Mouse (Mus musculus): ENCODE results near the gene Klf1. TPM values are rescaled to one million over a fixed set of nuclear protein-coding genes. Genes with fewer than 3 reads are reported as not detected.

Klf1 gene
- polyA plus RNA-seq, 1 experiment = 0.35 TPM

DNA sequence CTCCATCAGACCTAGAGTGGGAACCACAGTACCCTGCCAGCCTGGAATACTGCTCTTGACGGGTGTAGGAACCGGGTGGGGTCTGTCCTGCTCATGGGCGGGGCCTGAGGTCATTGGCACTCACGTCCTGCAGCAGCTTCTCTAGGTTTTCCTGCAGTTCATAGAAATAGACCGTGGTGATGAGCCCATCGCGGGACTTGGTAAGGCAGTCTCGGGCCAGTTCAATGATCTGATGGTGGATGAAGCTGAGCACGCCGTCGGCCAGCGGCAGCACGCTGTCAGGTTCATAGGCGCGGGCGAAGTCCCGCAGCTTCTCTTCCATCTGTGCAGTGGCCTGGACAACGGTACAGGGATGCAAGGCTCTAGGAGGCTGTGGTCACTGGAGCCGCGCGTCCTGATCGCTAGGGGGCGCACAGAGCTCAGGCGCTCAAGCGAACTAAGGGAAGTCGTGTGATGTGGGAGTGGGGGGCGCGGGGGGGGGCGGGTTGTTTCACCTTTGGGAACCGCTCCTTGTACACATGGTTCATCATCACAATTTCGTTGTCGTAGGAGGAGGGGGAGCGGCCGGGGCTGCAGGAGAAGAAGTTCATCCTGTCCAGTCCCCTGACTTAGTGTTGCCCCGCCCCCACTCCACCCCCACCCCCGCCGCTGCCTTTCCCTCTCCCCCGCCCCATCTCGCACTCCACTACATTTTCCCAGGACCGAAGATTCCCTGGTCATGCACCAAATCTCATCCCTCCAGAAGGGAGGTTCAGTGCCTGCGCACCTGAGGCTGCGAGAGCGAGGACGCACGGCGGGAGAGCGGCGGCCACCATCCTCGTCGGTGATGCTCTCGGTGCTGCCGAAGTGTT lies 27.0 kb downstream of the Klf1 start:
- peak; percentile 70 for TF ChIP-seq CTCF (IDR thresholded peaks at IDR 0.05; ENCODE audit: extremely low read depth, insufficient read depth, low read length)
- no peak for TF ChIP-seq POLR2A (IDR thresholded peaks at IDR 0.05; ENCODE audit: extremely low read depth, insufficient read depth, low read length)
- Histone ChIP-seq H3K4me3 (ENCODE audit: insufficient read depth, low read length) (peak overlapping the region; percentile 10; the same call in 1 of the 2 replicates), H3K27ac (ENCODE audit: insufficient read depth, low read length) (no peak overlapping the region), H3K4me1 (ENCODE audit: control insufficient read depth, insufficient read depth, low read length) (peaks cover 2% of the 10 kb centered on the region; the same call in 1 of the 2 replicates)

DNA sequence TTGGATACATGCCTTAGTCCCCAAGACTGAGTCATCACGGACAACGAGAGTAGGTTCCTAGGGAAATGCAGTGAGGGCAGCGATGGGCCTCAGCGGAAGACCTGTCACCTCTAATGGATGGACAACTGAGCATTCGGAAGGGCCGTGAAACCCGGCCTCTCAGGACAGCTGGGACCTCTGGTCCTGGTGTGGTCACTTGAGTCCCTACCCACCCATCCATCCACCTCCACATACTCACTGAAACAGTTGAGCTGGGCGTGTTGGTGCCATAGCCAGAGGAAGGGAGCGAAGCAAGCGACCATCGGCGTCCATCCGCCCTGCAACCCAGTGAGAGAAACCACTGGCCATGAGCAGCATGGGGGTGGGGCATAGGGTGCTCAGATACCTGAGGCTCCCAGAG lies 28.9 kb downstream of the Klf1 start:
- Histone ChIP-seq H3K27ac (ENCODE audit: insufficient read depth, low read length) (no peak overlapping the region), H3K4me1 (ENCODE audit: control insufficient read depth, insufficient read depth, low read length) (peaks cover 10% of the 10 kb centered on the region), H3K4me3 (ENCODE audit: insufficient read depth, low read length) (no peak overlapping the region)
- TF ChIP-seq CTCF (IDR thresholded peaks at IDR 0.05; ENCODE audit: extremely low read depth, insufficient read depth, low read length) = no peak
- TF ChIP-seq POLR2A (IDR thresholded peaks at IDR 0.05; ENCODE audit: extremely low read depth, insufficient read depth, low read length) = no peak

DNA sequence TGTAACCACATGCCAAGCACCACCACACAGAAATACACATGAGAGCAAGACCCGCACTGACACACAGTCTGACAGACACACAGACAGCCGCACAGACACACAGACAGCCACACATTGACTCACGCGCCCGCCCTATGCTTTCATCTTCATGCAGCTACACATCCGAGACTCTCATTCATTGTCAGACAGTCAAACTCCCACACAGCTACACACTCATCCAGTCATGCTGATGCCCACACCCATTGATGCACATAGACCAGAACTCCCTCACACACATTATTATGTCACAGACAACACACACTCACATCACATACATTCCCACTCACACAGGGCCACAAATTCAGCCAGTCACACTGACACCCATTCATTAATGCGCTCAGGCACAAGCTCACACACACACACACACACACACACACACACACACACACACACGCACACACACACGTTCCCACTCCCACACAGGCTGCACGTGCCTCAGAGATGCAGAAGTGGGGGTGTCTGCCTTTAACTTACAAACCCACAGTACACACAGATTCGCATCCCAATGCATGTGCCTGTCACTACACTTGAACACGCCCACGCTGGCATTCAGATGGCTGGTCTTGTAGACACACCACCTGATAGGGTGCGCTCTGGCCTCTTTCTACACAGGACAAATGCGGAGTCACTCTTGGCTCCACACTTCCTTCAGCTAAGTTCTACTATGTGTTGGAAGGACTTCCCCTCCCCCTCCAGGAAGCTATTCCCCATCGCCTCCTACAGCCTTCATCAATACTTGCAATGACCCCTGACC lies 32.2 kb downstream of the Klf1 start:
- Histone ChIP-seq H3K4me1 (ENCODE audit: control insufficient read depth, insufficient read depth, low read length) (peaks cover 11% of the 10 kb centered on the region), H3K4me3 (ENCODE audit: insufficient read depth, low read length) (peak overlapping the region; percentile 18), H3K27ac (ENCODE audit: insufficient read depth, low read length) (no peak overlapping the region)
- TF ChIP-seq POLR2A (IDR thresholded peaks at IDR 0.05; ENCODE audit: extremely low read depth, insufficient read depth, low read length) (no peak), CTCF (IDR thresholded peaks at IDR 0.05; ENCODE audit: extremely low read depth, insufficient read depth, low read length) (no peak)

DNA sequence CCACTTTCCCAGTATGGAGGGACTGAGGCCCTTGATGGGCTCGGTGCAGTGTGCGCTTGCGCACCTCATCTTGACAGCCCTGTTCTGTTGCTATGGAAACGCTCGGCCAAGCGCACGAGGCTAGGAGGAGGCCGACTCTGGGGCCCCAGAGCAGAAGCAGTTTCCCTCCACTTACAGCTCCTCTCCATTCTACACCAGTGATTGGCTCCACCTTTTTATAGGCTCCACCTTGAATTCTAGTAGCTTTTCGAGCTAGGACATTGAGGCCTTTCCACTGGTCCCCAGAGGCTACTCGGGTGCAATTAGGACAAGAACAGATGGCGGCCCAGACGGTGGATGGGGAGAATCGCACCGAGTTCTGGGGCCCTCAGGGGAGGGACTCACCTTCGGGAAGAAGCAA lies 33.1 kb downstream of the Klf1 start:
- Histone ChIP-seq H3K4me3 (ENCODE audit: insufficient read depth, low read length) (peak overlapping the region; percentile 63), H3K27ac (ENCODE audit: insufficient read depth, low read length) (no peak overlapping the region), H3K4me1 (ENCODE audit: control insufficient read depth, insufficient read depth, low read length) (peaks cover 11% of the 10 kb centered on the region)
- TF ChIP-seq POLR2A (IDR thresholded peaks at IDR 0.05; ENCODE audit: extremely low read depth, insufficient read depth, low read length) (0 out of 2 replicates have a peak, but pooled peaks have one; percentile 12), CTCF (IDR thresholded peaks at IDR 0.05; ENCODE audit: extremely low read depth, insufficient read depth, low read length) (no peak)

- H3K27ac ChIP-seq (ENCODE audit: insufficient read depth, low read length) = no peak overlapping the region
- TF ChIP-seq POLR2A (IDR thresholded peaks at IDR 0.05; ENCODE audit: extremely low read depth, insufficient read depth, low read length) = no peak
- no peak for TF ChIP-seq CTCF (IDR thresholded peaks at IDR 0.05; ENCODE audit: extremely low read depth, insufficient read depth, low read length)
- peak overlapping the region; percentile 63 for H3K4me3 ChIP-seq (ENCODE audit: insufficient read depth, low read length)
- H3K4me1 ChIP-seq (ENCODE audit: control insufficient read depth, insufficient read depth, low read length) = peaks cover 11% of the 10 kb centered on the region
Measured at GRCm38 (mm10) chr8:84935489-84935888, 33.8 kb downstream of the Klf1 start.

DNA sequence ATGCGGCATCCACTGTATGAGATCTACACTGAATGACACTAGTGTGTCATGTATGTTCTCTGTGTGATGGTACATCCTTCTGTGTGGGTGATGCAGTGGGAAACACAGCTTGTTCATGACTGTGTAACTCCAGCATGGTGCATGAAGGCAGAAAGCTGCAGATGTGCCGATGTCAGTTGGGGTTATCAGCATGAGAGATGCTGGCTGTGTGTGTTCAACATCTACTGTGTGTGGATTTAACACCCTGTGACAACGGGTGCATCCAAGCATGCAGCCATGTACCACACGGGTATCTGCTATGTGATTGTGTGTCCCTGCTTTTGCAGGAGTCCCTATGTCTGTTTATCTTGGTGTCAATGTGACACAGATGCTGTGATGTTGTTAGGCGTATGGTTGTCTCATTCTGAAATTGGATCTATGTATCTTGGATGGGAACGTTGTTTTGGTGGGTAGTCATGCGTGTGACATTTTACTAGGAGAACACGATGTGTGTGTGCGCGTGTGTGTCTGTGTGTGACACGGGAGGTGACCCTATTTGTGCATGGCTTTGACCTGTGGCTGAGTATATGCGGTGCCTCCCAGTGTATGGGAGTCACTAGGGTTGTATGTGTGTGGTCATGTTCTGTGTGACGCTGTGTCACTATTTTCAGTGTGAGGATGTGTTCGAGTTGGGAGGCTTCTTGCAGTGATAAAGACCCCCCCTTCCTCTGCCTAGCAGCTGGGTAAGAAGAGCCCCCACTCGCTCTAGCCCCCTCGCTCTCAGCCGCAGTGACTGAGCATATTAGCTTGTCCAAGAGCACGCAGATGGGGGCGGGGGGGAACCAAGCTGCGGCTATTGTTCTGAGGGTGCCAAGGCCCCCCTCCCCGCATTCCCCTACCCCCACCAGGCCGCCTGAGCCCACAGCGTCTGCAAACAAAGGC lies 34.6 kb downstream of the Klf1 start:
- Histone ChIP-seq H3K27ac (ENCODE audit: insufficient read depth, low read length) (peak overlapping the region; percentile 97; the same call in 1 of the 2 replicates), H3K4me1 (ENCODE audit: control insufficient read depth, insufficient read depth, low read length) (peaks cover 11% of the 10 kb centered on the region), H3K4me3 (ENCODE audit: insufficient read depth, low read length) (peak overlapping the region; percentile 63)
- no peak for TF ChIP-seq CTCF (IDR thresholded peaks at IDR 0.05; ENCODE audit: extremely low read depth, insufficient read depth, low read length)

GRCm38 (mm10) chr8:84936962-84937546 lies 35.3 kb downstream of the Klf1 start, which contains the start of gene Mast1:
Mast1 (minus strand) TSS chr8:84937359.
- Histone ChIP-seq H3K4me3 (ENCODE audit: insufficient read depth, low read length) (peak within 1 kb of the TSS; percentile 63), H3K27ac (ENCODE audit: insufficient read depth, low read length) (peak within 1 kb of the TSS; percentile 97), H3K4me1 (ENCODE audit: control insufficient read depth, insufficient read depth, low read length) (peaks cover 11% of the 10 kb centered on the region)
- TF ChIP-seq POLR2A (IDR thresholded peaks at IDR 0.05; ENCODE audit: extremely low read depth, insufficient read depth, low read length) (no peak), CTCF (IDR thresholded peaks at IDR 0.05; ENCODE audit: extremely low read depth, insufficient read depth, low read length) (peak; percentile 34; the same call in 1 of the 2 replicates)

DNA sequence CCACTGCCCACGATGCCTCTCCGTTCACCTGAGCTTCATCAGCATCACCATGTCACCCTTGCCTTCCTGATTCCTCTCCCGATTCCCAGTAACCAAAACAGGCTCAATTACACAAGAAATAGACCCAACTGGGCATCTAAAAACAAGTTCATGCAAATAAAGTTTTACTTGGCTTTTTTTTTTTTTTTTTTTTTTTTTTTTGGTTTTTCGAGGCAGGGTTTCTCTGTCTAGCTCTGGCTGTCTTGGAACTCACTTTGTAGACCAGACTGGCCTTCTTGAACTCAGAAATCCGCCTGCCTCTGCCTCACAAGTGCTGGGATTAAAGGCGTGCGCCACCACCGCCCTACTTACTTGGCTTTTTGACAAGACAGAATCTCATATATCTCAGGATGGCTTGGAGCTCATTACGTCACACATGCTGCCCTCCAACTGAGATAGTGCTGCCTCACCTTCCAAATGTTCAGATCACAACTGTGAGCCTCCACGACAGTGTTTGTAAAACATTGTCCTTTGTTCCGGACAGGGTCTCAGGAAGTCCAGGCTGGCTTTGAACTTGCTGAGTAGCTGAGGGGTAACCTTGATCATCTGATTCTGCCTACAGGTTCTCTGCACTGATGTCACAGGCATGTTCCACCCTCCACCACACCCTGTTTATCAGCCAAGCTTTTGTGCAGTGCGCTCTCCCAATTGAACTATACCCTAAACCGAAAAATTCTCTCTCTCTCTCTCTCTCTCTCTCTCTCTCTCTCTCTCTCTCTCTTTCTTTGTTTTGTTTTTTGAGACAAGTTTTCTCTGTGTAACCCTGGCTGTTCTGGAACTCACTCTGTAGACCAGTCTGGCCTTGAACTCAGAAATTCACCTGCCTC lies 36.1 kb downstream of the Klf1 start:
- Histone ChIP-seq H3K4me3 (ENCODE audit: insufficient read depth, low read length) (peak overlapping the region; percentile 63), H3K27ac (ENCODE audit: insufficient read depth, low read length) (no peak overlapping the region), H3K4me1 (ENCODE audit: control insufficient read depth, insufficient read depth, low read length) (peaks cover 11% of the 10 kb centered on the region)
- no peak for TF ChIP-seq CTCF (IDR thresholded peaks at IDR 0.05; ENCODE audit: extremely low read depth, insufficient read depth, low read length)

Measured in cortical plate, adult 2 months (tissue).